Mouse (Mus musculus) ES-E14 (cell line): Measurements from ENCODE around the gene Rnf186. TPM values are rescaled to one million over a fixed set of nuclear protein-coding genes. Genes with fewer than 3 reads are reported as not detected.

Experiments used
- DNase-seq: peaks from one replicate; pipeline ENCODE4 v3.0.0-alpha.2; 2013; ENCODE audit warnings: low read depth, low spot score
- H3K27ac ChIP-seq: 2 replicates; pipeline ENCODE4 v1.5.1; 2012; ENCODE audit warnings: low read depth, mild to moderate bottlenecking, low read length, moderate library complexity, mixed read lengths; ENCODE audit not compliant: poor library complexity, insufficient read depth, severe bottlenecking
- H3K36me3 ChIP-seq: 2 replicates; pipeline ENCODE4 v1.6.1; 2012; ENCODE audit warnings: mild to moderate bottlenecking, low read length, moderate library complexity, mixed read lengths; ENCODE audit not compliant: control insufficient read depth, poor library complexity, insufficient read depth, severe bottlenecking
- H3K4me1 ChIP-seq, 2 experiments: fragments of 150-350 bp in 1 of 2; sonication (generic) in 1 of 2; 2 replicates each; pipeline ENCODE4 v1.6.1; 2012; ENCODE audit warnings: low read length in 2 of 2, mild to moderate bottlenecking in 1 of 2, mixed read lengths in 1 of 2; ENCODE audit not compliant: control insufficient read depth in 2 of 2, insufficient read depth in 2 of 2, poor library complexity in 1 of 2
- H3K4me3 ChIP-seq, 2 experiments: fragments of 150-350 bp in 1 of 2; sonication (generic) in 1 of 2; 2 replicates each; pipeline ENCODE4 v1.5.1; 2012; ENCODE audit warnings: low read length in 2 of 2, low read depth in 1 of 2, mild to moderate bottlenecking in 1 of 2, mixed read lengths in 1 of 2; ENCODE audit not compliant: insufficient read depth in 1 of 2, poor library complexity in 1 of 2, severe bottlenecking in 1 of 2
- H3K9ac ChIP-seq: 2 replicates; pipeline ENCODE4 v1.6.1; 2012; ENCODE audit warnings: low read depth, mild to moderate bottlenecking, low read length, mixed read lengths; ENCODE audit not compliant: poor library complexity, insufficient read depth, severe bottlenecking
- H3K9me3 ChIP-seq: fragments of 150-350 bp; sonication (generic); 2 replicates; pipeline ENCODE4 v1.6.1; 2012; ENCODE audit warnings: low read depth, mild to moderate bottlenecking, low read length; ENCODE audit not compliant: control insufficient read depth, insufficient read depth
- CHD2 ChIP-seq: IDR thresholded peaks from 2 replicates; pipeline ENCODE4 v1.6.1; 2014; ENCODE audit warnings: mild to moderate bottlenecking, low read depth, low read length, inconsistent platforms
- HCFC1 ChIP-seq: IDR thresholded peaks from 2 replicates; pipeline ENCODE4 v1.6.1; 2012; ENCODE audit warnings: low read length, inconsistent platforms, borderline replicate concordance; ENCODE audit not compliant: insufficient read depth
- MAFK ChIP-seq: IDR thresholded peaks from 2 replicates; pipeline ENCODE4 v1.6.1; 2014; ENCODE audit warnings: mild to moderate bottlenecking, low read depth, low read length, inconsistent platforms; ENCODE audit not compliant: insufficient read depth
- ZC3H11A ChIP-seq: IDR thresholded peaks from 2 replicates; pipeline ENCODE4 v1.6.1; 2012; ENCODE audit warnings: low read depth, mild to moderate bottlenecking, inconsistent platforms, low read length, borderline replicate concordance
- ZNF384 ChIP-seq: IDR thresholded peaks from 2 replicates; pipeline ENCODE4 v1.6.1; 2012; ENCODE audit warnings: low read depth, low read length, inconsistent platforms
- in situ Hi-C, 2 experiments: fragments of 600-800 bp; cut with MboI; formaldehyde crosslinking; loops; one replicate each; pipeline ENCODE4 v1.15.1; 2025; ENCODE audit warnings: low sequenced_read_pairs in 2 of 2, inconsistent platforms in 1 of 2; ENCODE audit not compliant: unreplicated experiment in 2 of 2
- total RNA-seq: library from RNA; depleted of rRNA; stranded (reverse); fragments of 300-350 nt; gene quantifications from 2 replicates; pipeline ENCODE4 v1.2.3, GENCODE M21; 2012

The Rnf186 gene
- total RNA-seq, 1 experiment, result 0.22 TPM

DNA sequence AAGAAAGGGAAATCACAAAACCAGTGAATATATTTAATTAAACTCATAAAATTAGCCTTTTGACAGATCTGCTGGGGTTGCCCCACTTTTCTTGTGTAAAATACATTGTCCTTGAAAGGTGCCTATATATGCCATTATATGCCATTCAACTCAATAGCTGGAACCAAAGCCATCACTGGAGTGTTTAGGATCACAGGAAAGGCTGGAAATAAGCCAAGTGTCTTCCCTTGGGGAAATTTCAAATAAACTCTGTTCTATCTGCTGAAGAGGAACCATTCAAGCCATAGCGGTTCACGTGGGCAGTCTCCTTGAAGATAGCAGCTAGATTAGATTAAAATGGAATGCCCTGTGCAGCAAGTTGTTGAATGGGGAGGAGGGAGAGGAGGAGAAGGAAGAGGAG, 41.4 kb upstream of the Rnf186 start:
- no peaks in the 10 kb centered on the region for H3K36me3 ChIP-seq
- in situ Hi-C loops, result no loop called here
- H3K27ac ChIP-seq, result no peak overlapping the region
- DNase-seq, result no peak
- H3K9me3 ChIP-seq, result no peaks in the 10 kb centered on the region
- no peak for TF ChIP-seq ZNF384
- TF ChIP-seq CHD2, result no peak
- no peak for TF ChIP-seq HCFC1
- TF ChIP-seq ZC3H11A, result no peak
- no peak for TF ChIP-seq MAFK
- H3K4me1 ChIP-seq, result peaks cover 0 to 2% of the 10 kb centered on the region in 2 experiments; a peak in 1 of 4 replicates
- H3K4me3 ChIP-seq, result no peak overlapping the region
- no peak overlapping the region for H3K9ac ChIP-seq

- in situ Hi-C loops, result no loop called here
- no peak overlapping the region for H3K9ac ChIP-seq
These were observed 33.0 kb upstream of the Rnf186 start for GRCm38 (mm10) chr4:138933862-138934261.

DNA sequence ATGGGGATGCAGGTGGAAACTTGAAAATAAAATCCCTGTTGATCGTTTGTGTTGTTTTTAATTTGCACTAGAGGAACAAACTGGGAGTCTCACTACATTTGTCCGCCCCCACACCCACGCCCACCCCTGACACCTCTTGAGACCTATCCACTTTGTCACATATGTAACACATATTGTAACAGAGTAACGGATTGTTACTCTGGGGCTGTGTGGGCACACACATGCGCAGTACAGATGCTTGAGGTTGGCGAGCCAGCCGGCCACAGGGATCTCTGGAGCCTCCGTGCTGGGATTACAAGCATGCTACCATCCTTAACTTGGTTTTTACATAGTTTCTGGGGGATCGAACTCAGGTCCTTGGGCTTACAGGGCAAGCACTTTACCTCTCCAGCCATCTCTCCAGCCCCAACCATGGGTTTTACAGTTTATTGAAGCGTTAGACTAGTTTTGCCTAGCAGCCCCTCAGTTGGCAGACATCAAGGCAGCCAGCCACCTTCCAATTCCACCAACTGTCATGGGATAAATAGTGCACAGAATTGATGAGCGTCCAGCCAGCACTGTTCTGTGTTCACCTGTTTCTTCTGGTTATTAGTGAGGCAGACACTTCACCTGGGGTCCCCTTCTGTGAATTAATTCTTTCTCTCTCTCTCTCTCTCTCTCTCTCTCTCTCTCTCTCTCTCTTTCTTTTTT, 32.3 kb upstream of the Rnf186 start:
- in situ Hi-C loops, result no loop called here
- Histone ChIP-seq H3K9ac (no peak overlapping the region), H3K36me3 (no peaks in the 10 kb centered on the region), H3K4me3 (no peak overlapping the region), H3K4me1 (no peaks in the 10 kb centered on the region; a peak in 1 of 4 replicates), H3K27ac (no peak overlapping the region), H3K9me3 (no peaks in the 10 kb centered on the region)
- TF ChIP-seq HCFC1 (no peak), ZC3H11A (no peak), CHD2 (no peak), MAFK (no peak), ZNF384 (no peak)
- no peak for DNase-seq

More at GRCm38 (mm10) chr4:138933862-138934261, 33.0 kb upstream of the Rnf186 start:
- Histone ChIP-seq H3K4me1 (no peaks in the 10 kb centered on the region; a peak in 1 of 4 replicates), H3K9me3 (no peaks in the 10 kb centered on the region), H3K27ac (no peak overlapping the region), H3K36me3 (no peaks in the 10 kb centered on the region), H3K4me3 (no peak overlapping the region)
- no peak for TF ChIP-seq CHD2
- no peak for TF ChIP-seq HCFC1
- no peak for TF ChIP-seq ZC3H11A
- no peak for TF ChIP-seq MAFK
- no peak for TF ChIP-seq ZNF384
- no peak for DNase-seq

DNA sequence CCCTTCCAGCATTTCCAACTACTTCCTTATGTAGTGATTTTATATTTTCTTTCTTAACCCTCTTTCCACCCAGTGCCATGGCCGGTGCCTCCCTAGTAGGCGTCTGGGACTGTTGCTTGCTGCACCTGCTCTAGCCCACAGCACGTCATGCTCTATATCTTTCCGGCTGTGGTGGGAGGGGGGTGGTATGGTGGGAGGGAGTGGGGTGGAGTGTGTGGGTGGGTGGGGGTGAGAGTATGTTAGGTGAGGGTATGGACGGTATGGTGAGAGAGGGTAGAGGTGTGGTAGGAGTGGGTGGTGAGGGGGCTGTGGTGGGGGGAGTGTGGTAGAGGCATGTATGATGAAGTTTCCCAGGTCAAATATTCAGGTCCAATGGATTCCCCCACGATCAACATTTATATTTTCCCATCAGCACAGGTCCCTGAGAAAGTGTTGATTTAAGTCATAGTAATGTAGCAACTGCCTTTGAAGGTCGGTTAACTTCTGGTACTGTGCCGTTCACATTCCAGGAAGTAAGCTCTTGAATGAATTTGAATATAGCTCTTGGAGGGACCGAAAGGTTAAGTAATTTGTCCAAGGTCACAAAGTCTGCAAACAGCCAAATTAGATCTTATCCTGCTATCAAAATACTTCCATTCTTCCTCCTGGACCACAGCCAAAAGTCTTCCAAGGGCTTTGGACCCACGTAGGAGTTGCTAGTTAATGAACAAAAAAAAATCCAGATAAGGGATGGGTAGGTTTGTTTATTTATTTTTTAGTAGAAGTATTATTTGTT, 28.2 kb upstream of the Rnf186 start:
- no peak overlapping the region for H3K4me3 ChIP-seq
- in situ Hi-C loops, result no loop called here
- H3K9ac ChIP-seq, result no peak overlapping the region
- H3K4me1 ChIP-seq, result peaks cover 0 to 9% of the 10 kb centered on the region in 2 experiments; a peak in 2 of 4 replicates
- TF ChIP-seq HCFC1 (no peak), ZNF384 (no peak), CHD2 (no peak), ZC3H11A (no peak), MAFK (no peak)
- DNase-seq, result no peak
- no peaks in the 10 kb centered on the region for H3K9me3 ChIP-seq
- no peaks in the 10 kb centered on the region for H3K36me3 ChIP-seq
- no peak overlapping the region for H3K27ac ChIP-seq
